Mouse (Mus musculus) myocyte (in vitro differentiated cells): ENCODE results near the gene Ralgps1. TPM values are rescaled to one million over a fixed set of nuclear protein-coding genes. Genes with fewer than 3 reads are reported as not detected.

Experiments
- H3K27me3 ChIP-seq: one replicate; pipeline ENCODE4 v1.6.1; 2011; ENCODE audit not compliant: control insufficient read depth, insufficient read depth, insufficient read length
- H3K36me3 ChIP-seq: one replicate; pipeline ENCODE4 v1.6.1; 2011; ENCODE audit not compliant: control insufficient read depth, insufficient read depth
- H3K4me2 ChIP-seq: one replicate; pipeline ENCODE4 v1.6.1; 2011; ENCODE audit warnings: low read depth, control low read depth
- H3K4me3 ChIP-seq: one replicate; pipeline ENCODE4 v1.5.1; 2011; ENCODE audit warnings: mild to moderate bottlenecking, control low read depth, moderate library complexity
- H3K79me2 ChIP-seq: one replicate; pipeline ENCODE4 v1.6.1; 2011; ENCODE audit not compliant: control insufficient read depth, insufficient read depth
- H3ac ChIP-seq: one replicate; pipeline ENCODE4 v1.6.1; 2011; ENCODE audit not compliant: control insufficient read depth, insufficient read length
- CEBPB ChIP-seq: IDR thresholded peaks from 2 replicates; pipeline ENCODE4 v1.6.1; 2011; ENCODE audit warnings: mild to moderate bottlenecking, moderate library complexity; ENCODE audit not compliant: poor library complexity, insufficient read depth, severe bottlenecking
- E2F4 ChIP-seq: IDR thresholded peaks from one replicate; pipeline ENCODE4 v1.6.1; 2011; ENCODE audit warnings: mild to moderate bottlenecking, control low read depth, moderate library complexity; ENCODE audit not compliant: insufficient read depth
- MAX ChIP-seq: IDR thresholded peaks from one replicate; pipeline ENCODE4 v1.6.1; 2011; ENCODE audit warnings: low read depth, mild to moderate bottlenecking, control low read depth
- MYOD1 ChIP-seq, 3 experiments: IDR thresholded peaks; one replicate each; pipeline ENCODE4 v1.6.1; 2011; ENCODE audit warnings: control low read depth in 2 of 3, low read depth in 2 of 3, mild to moderate bottlenecking in 2 of 3, moderate library complexity in 1 of 3; ENCODE audit not compliant: insufficient read length in 2 of 3, control insufficient read depth in 1 of 3
- MYOG ChIP-seq, 3 experiments: IDR thresholded peaks; one replicate each; pipeline ENCODE4 v1.6.1; 2011; ENCODE audit warnings: control low read depth in 2 of 3, low read depth in 2 of 3, mild to moderate bottlenecking in 2 of 3; ENCODE audit not compliant: insufficient read length in 2 of 3, control insufficient read depth in 1 of 3, insufficient read depth in 1 of 3
- POLR2A ChIP-seq: IDR thresholded peaks from one replicate; pipeline ENCODE4 v1.6.1; 2011; ENCODE audit warnings: low read depth, mild to moderate bottlenecking, control low read depth, moderate library complexity; ENCODE audit not compliant: insufficient read length
- POLR2AphosphoS2 ChIP-seq: IDR thresholded peaks from one replicate; pipeline ENCODE4 v1.6.1; 2011; ENCODE audit warnings: low read depth, control low read depth; ENCODE audit not compliant: insufficient read length
- REST ChIP-seq: IDR thresholded peaks from one replicate; pipeline ENCODE4 v1.6.1; 2011; ENCODE audit warnings: mild to moderate bottlenecking, control low read depth, moderate library complexity; ENCODE audit not compliant: insufficient read depth, insufficient read length
- SRF ChIP-seq: IDR thresholded peaks from one replicate; pipeline ENCODE4 v1.6.1; 2011; ENCODE audit warnings: low read depth; ENCODE audit not compliant: control insufficient read depth, insufficient read length
- TCF12 ChIP-seq: IDR thresholded peaks from one replicate; pipeline ENCODE4 v1.6.1; 2011; ENCODE audit warnings: mild to moderate bottlenecking, control low read depth; ENCODE audit not compliant: poor library complexity, insufficient read depth, severe bottlenecking
- TCF3 ChIP-seq: IDR thresholded peaks from one replicate; pipeline ENCODE4 v1.6.1; 2011; ENCODE audit warnings: low read depth, control low read depth; ENCODE audit not compliant: insufficient read length
- USF1 ChIP-seq: IDR thresholded peaks from one replicate; pipeline ENCODE4 v1.6.1; 2011; ENCODE audit warnings: low read depth, mild to moderate bottlenecking, control low read depth, moderate library complexity
- polyA plus RNA-seq: library from polyadenylated mRNA; unstranded; fragments of >200 nt; fragmentation: generic; extraction: Trizol; gene quantifications from one replicate; pipeline ENCODE4 v1.2.1, GENCODE M21; 2012; ENCODE audit warnings: missing spikeins

Gene Ralgps1
- polyA plus RNA-seq, 1 experiment: 1.3 TPM

GRCm38 (mm10) chr2:33290491-33290890, 80.8 kb downstream of the Ralgps1 start:
- TF ChIP-seq MAX (no peak), E2F4 (no peak), CEBPB (no peak)
- Histone ChIP-seq H3K79me2 (no peaks in the 10 kb centered on the region), H3K4me2 (no peak overlapping the region), H3K4me3 (no peak overlapping the region), H3K27me3 (no peaks in the 10 kb centered on the region), H3K36me3 (no peaks in the 10 kb centered on the region), H3ac (no peak overlapping the region)

- Histone ChIP-seq H3ac (no peak overlapping the region), H3K27me3 (no peaks in the 10 kb centered on the region), H3K36me3 (no peaks in the 10 kb centered on the region), H3K4me2 (no peak overlapping the region), H3K79me2 (no peaks in the 10 kb centered on the region), H3K4me3 (no peak overlapping the region)
- TF ChIP-seq POLR2A (no peak), CEBPB (no peak), TCF3 (no peak), REST (no peak), TCF12 (no peak), POLR2AphosphoS2 (no peak), SRF (no peak), MYOG (IDR thresholded peaks at IDR 0.05; ENCODE audit: control insufficient read depth in 1 of 3, insufficient read depth in 1 of 3, insufficient read length in 2 of 3, low read depth in 2 of 3) (no peak), E2F4 (no peak), USF1 (no peak), MYOD1 (IDR thresholded peaks at IDR 0.05; ENCODE audit: control insufficient read depth in 1 of 3, insufficient read length in 2 of 3, low read depth in 2 of 3) (no peak), MAX (no peak)
Measured at GRCm38 (mm10) chr2:33288837-33289236, 82.4 kb downstream of the Ralgps1 start.

- no peak overlapping the region for H3K4me2 ChIP-seq
- H3K4me3 ChIP-seq: no peak overlapping the region
- no peak for TF ChIP-seq USF1
- no peak for TF ChIP-seq MAX
- no peaks in the 10 kb centered on the region for H3K79me2 ChIP-seq
- no peaks in the 10 kb centered on the region for H3K27me3 ChIP-seq
- H3ac ChIP-seq: no peak overlapping the region
- no peaks in the 10 kb centered on the region for H3K36me3 ChIP-seq
Measured at GRCm38 (mm10) chr2:33283674-33284073, 87.6 kb downstream of the Ralgps1 start.

GRCm38 (mm10) chr2:33282877-33283276, 88.4 kb downstream of the Ralgps1 start:
- Histone ChIP-seq H3K4me2 (no peak overlapping the region), H3K27me3 (no peaks in the 10 kb centered on the region), H3K36me3 (no peaks in the 10 kb centered on the region), H3ac (no peak overlapping the region), H3K79me2 (no peaks in the 10 kb centered on the region), H3K4me3 (no peak overlapping the region)
- TF ChIP-seq SRF (no peak), POLR2AphosphoS2 (no peak), TCF12 (no peak), REST (no peak), MYOD1 (IDR thresholded peaks at IDR 0.05; ENCODE audit: control insufficient read depth in 1 of 3, insufficient read length in 2 of 3, low read depth in 2 of 3) (no peak), POLR2A (no peak), MAX (no peak), MYOG (IDR thresholded peaks at IDR 0.05; ENCODE audit: control insufficient read depth in 1 of 3, insufficient read depth in 1 of 3, insufficient read length in 2 of 3, low read depth in 2 of 3) (no peak), E2F4 (no peak), CEBPB (no peak), TCF3 (no peak), USF1 (no peak)

GRCm38 (mm10) chr2:33281807-33282206, 89.5 kb downstream of the Ralgps1 start:
- Histone ChIP-seq H3ac (no peak overlapping the region), H3K36me3 (no peaks in the 10 kb centered on the region), H3K4me3 (no peak overlapping the region), H3K27me3 (no peaks in the 10 kb centered on the region), H3K4me2 (no peak overlapping the region), H3K79me2 (no peaks in the 10 kb centered on the region)
- TF ChIP-seq TCF12 (no peak), SRF (no peak), MAX (no peak), USF1 (no peak)

DNA sequence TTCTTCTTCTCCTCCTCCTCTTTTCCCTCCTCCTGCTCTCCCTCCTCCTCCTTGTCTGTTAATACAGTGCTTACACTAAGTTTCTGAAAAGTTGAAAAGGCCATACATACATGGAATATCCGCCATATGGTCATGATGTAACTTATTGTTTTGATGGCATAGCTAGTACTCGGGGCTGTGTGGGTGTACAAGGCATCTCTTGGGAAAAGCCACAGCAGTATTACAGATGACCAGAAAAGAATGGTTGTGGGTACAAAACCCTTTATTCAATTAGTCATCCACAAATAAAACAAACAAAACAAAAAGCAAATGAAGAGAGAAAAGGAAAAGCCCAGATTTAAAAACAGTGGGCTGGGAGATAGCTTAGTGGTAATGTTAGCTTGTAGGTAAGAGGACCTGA, 90.8 kb downstream of the Ralgps1 start:
- peak; percentile 53; the same call in 1 of the 2 replicates for TF ChIP-seq CEBPB
- no peak for TF ChIP-seq POLR2A
- Histone ChIP-seq H3K27me3 (no peaks in the 10 kb centered on the region), H3K4me2 (peak overlapping the region; percentile 7), H3K36me3 (no peaks in the 10 kb centered on the region), H3K79me2 (no peaks in the 10 kb centered on the region), H3ac (no peak overlapping the region), H3K4me3 (no peak overlapping the region)
